ENCODE assay signal across 8 mouse cellular contexts in the genomic region with DNA sequence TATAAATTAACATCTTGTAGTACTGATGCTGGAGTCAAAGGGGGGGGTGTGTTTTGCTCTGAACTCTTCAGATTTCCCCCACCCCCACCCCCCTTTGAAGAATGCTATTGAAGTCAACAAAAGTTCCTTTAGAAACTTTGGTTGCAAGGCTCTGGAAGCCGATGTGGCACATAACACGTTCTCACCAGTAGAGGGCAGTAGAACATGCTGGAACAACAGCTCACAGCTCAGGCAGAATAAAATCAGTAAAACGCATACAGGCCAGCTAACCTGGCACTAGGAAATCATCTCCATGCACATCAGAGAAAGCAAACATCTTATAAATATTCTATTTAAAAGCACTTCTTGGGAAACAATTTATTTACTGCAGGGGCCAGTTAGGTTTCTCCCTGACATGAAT. TPM values are rescaled to one million over a fixed set of nuclear protein-coding genes. Genes with fewer than 3 reads are reported as not detected.
DNase-seq lines count a peak whose midpoint lies in the region; ATAC-seq and TF ChIP-seq lines count a peak whose summit lies in the region.

No protein-coding gene starts in this region.

- no peaks in the 10 kb centered on the region for H3K27me3 ChIP-seq in liver, embryonic 14.5 days (ENCODE audit: control insufficient read depth, insufficient read depth, low read length)

- DNase-seq in CD4-positive helper T cell, adult 2 months (ENCODE audit: low read depth, low spot score), result peak; percentile 47
- peak; percentile 48 for DNase-seq in T-cell, adult 2 months (ENCODE audit: low spot score)
- peak; percentile 32 to 71 for DNase-seq in cerebellum, postnatal 4 days (ENCODE audit: low spot score in 2 of 2)
- peak; percentile 76 for DNase-seq in gastrocnemius, adult 2 months
- peak; percentile 80 for DNase-seq in kidney, postnatal 14 days
- DNase-seq in liver, embryonic 14.5 days (ENCODE audit: low read depth in 3 of 3, low spot score in 3 of 3), result peak; percentile 22 to 28 (median 28)
- DNase-seq in thymus, postnatal 10 days (ENCODE audit: low spot score in 2 of 2), result peak; percentile 42 to 77

- TF ChIP-seq CTCF in gastrocnemius, adult 2 months (IDR thresholded peaks at IDR 0.05), result peak; percentile 87
- TF ChIP-seq CTCF in liver, embryonic 14.5 days (IDR thresholded peaks at IDR 0.05; ENCODE audit: low read depth), result peak; percentile 85

- intact Hi-C loops in gastrocnemius, adult 2 months (cut with DNase I), result loop anchor here (1.0 to 2.0 kb wide), 3 partner anchors 51 to 164 kb away; no protein-coding TSS in a partner anchor

- H3K27ac ChIP-seq in gastrocnemius, adult 2 months, result peak overlapping the region; percentile 96
- H3K27ac ChIP-seq in liver, embryonic 14.5 days, result no peak overlapping the region

- no peak overlapping the region for H3K9ac ChIP-seq in liver, embryonic 14.5 days (replicated peaks)

- no peak overlapping the region for H3K4me2 ChIP-seq in liver, embryonic 14.5 days (ENCODE audit: low read depth)

- ATAC-seq in liver, embryonic 14.5 days (ENCODE audit: insufficient read depth), result no peak
- ATAC-seq in neutrophil, adult 5-6 weeks (ENCODE audit: extremely low read depth, insufficient number of reproducible peaks, low FRiP score, poor library complexity, severe bottlenecking), result peak; percentile 82; the same call in 1 of the 2 replicates

- peak overlapping the region; percentile 61 for H3K4me3 ChIP-seq in gastrocnemius, adult 2 months
- H3K4me3 ChIP-seq in liver, embryonic 14.5 days (ENCODE audit: insufficient read depth in 1 of 2, low read depth in 2 of 2, low read length in 2 of 2), result no peak overlapping the region

- WGBS in liver, embryonic 14.5 days (ENCODE audit: insufficient replicate concordance), result 1% methylated on average over 3 of the region's 3 CpGs

- TF ChIP-seq EP300 in liver, embryonic 14.5 days (IDR thresholded peaks at IDR 0.05; ENCODE audit: low read depth), result no peak

- H3K9me3 ChIP-seq in liver, embryonic 14.5 days (ENCODE audit: control insufficient read depth, low read length), result no peaks in the 10 kb centered on the region

- H3K36me3 ChIP-seq in liver, embryonic 14.5 days (replicated peaks; ENCODE audit: control insufficient read depth, insufficient read depth, low read depth), result no peaks in the 10 kb centered on the region

- H3K4me1 ChIP-seq in liver, embryonic 14.5 days (replicated peaks; ENCODE audit: control insufficient read depth in 2 of 2, insufficient read depth in 2 of 2, low read length in 1 of 2), result no peaks in the 10 kb centered on the region

RNA-seq across cellular contexts. Expression of gene Map3k20, which starts 50.5 kb away (rescaled TPM):
- 100 to 1,000 TPM; 338 to 407 TPM for total RNA-seq in gastrocnemius, adult 2 months (2021)
- polyA plus RNA-seq in liver, embryonic 14.5 days (2012; rRNA removed), result 4.1 and 5.6 TPM in 2 replicates
- polyA plus RNA-seq in liver, embryonic 14.5 days (2014; fragmentation: Nextera tagmentation; extraction: Ambion mirVana), result 7.2 and 7.5 TPM in 2 replicates
- total RNA-seq in neutrophil, adult 5-6 weeks (2017), result 2.6 and 3.7 TPM in 2 replicates

Comparison
In these comparisons a context has a peak if more than half of its experiments do, and no peak if none do; other contexts are left out.
1. DNase-seq: peak in every context shown above with its lines; median percentile 80 in kidney, postnatal 14 days; 76 in gastrocnemius, adult 2 months; 60 in thymus, postnatal 10 days; 52 in cerebellum, postnatal 4 days; 48 in T-cell, adult 2 months; 47 in CD4-positive helper T cell, adult 2 months; 28 in liver, embryonic 14.5 days.
2. RNA of gene Map3k20, which starts 50.5 kb away (total RNA-seq): 338 to 407 TPM in gastrocnemius, adult 2 months; 2.6 to 3.7 TPM in neutrophil, adult 5-6 weeks; every median in the first group is over 10 times any median in the second.